Mouse (Mus musculus): ENCODE data around the gene Wnt4.

Wnt4 gene

GRCm38 (mm10) chr4:137279346-137279745 is 2.1 kb downstream of the Wnt4 start:
- no peak for DNase-seq (ENCODE audit: low spot score in 2 of 2)

GRCm38 (mm10) chr4:137281273-137281672 is 4.0 kb downstream of the Wnt4 start:
- DNase-seq (ENCODE audit: low spot score in 2 of 2): no peak

GRCm38 (mm10) chr4:137282122-137282521 is 4.8 kb downstream of the Wnt4 start:
- no peak for DNase-seq (ENCODE audit: low spot score in 2 of 2)

- DNase-seq (ENCODE audit: low spot score in 2 of 2): no peak
Observed at GRCm38 (mm10) chr4:137282584-137283406, 5.5 kb downstream of the Wnt4 start.

- DNase-seq (ENCODE audit: low spot score in 2 of 2): no peak
Observed at GRCm38 (mm10) chr4:137283407-137283732, 6.1 kb downstream of the Wnt4 start.

- DNase-seq (ENCODE audit: low spot score in 2 of 2): no peak
Observed at GRCm38 (mm10) chr4:137285876-137286661, 8.8 kb downstream of the Wnt4 start.

GRCm38 (mm10) chr4:137286662-137286953 is 9.3 kb downstream of the Wnt4 start:
- no peak for DNase-seq (ENCODE audit: low spot score in 2 of 2)

GRCm38 (mm10) chr4:137287206-137287605 is 9.9 kb downstream of the Wnt4 start:
- DNase-seq (ENCODE audit: low spot score in 2 of 2): no peak

- no peak for DNase-seq (ENCODE audit: low spot score in 2 of 2)
Observed at GRCm38 (mm10) chr4:137287818-137288217, 10.5 kb downstream of the Wnt4 start.

- DNase-seq (ENCODE audit: low spot score in 2 of 2): no peak
Observed at GRCm38 (mm10) chr4:137289701-137290100, 12.4 kb downstream of the Wnt4 start.

- no peak for DNase-seq (ENCODE audit: low spot score in 2 of 2)
Observed at GRCm38 (mm10) chr4:137290250-137290649, 13.0 kb downstream of the Wnt4 start.

GRCm38 (mm10) chr4:137292625-137293024 is 15.3 kb downstream of the Wnt4 start:
- DNase-seq (ENCODE audit: low spot score in 2 of 2): no peak

- DNase-seq (ENCODE audit: low spot score in 2 of 2): no peak
Observed at GRCm38 (mm10) chr4:137294032-137294431, 16.7 kb downstream of the Wnt4 start.

- no peak for DNase-seq (ENCODE audit: low spot score in 2 of 2)
Observed at GRCm38 (mm10) chr4:137294474-137294873, 17.2 kb downstream of the Wnt4 start.

GRCm38 (mm10) chr4:137294951-137295350 is 17.7 kb downstream of the Wnt4 start:
- no peak for DNase-seq (ENCODE audit: low spot score in 2 of 2)

GRCm38 (mm10) chr4:137297611-137298010 is 20.3 kb downstream of the Wnt4 start:
- no peak for DNase-seq (ENCODE audit: low spot score in 2 of 2)

- DNase-seq (ENCODE audit: low spot score in 2 of 2): no peak
Observed at GRCm38 (mm10) chr4:137298406-137298805, 21.1 kb downstream of the Wnt4 start.

GRCm38 (mm10) chr4:137300227-137300626 is 22.9 kb downstream of the Wnt4 start:
- DNase-seq (ENCODE audit: low spot score in 2 of 2): no peak

- no peak for DNase-seq (ENCODE audit: low spot score in 2 of 2)
Observed at GRCm38 (mm10) chr4:137301635-137302034, 24.3 kb downstream of the Wnt4 start.

- DNase-seq (ENCODE audit: low spot score in 2 of 2): no peak
Observed at GRCm38 (mm10) chr4:137304106-137304505, 26.8 kb downstream of the Wnt4 start.

- no peak for DNase-seq (ENCODE audit: low spot score in 2 of 2)
Observed at GRCm38 (mm10) chr4:137305066-137305465, 27.8 kb downstream of the Wnt4 start.

GRCm38 (mm10) chr4:137305831-137306576 is 28.7 kb downstream of the Wnt4 start:
- no peak for DNase-seq (ENCODE audit: low spot score in 2 of 2)

GRCm38 (mm10) chr4:137306577-137306888 is 29.2 kb downstream of the Wnt4 start:
- no peak for DNase-seq (ENCODE audit: low spot score in 2 of 2)
